Mouse (Mus musculus) myocyte (in vitro differentiated cells): ENCODE results near the gene Olfr1419. TPM values are rescaled to one million over a fixed set of nuclear protein-coding genes. Genes with fewer than 3 reads are reported as not detected.
A peak's percentile ranks its signal among the peaks of the same experiment; 100 is the strongest.
"Not testable (repeated sequence)": the region's sequence is repeated elsewhere in the genome, so short reads cannot be mapped to it uniquely, and the experiment has no call there.

Experiments
- H3K27me3 ChIP-seq: one replicate; pipeline ENCODE4 v1.6.1; 2011; ENCODE audit not compliant: control insufficient read depth, insufficient read depth, insufficient read length
- H3K36me3 ChIP-seq: one replicate; pipeline ENCODE4 v1.6.1; 2011; ENCODE audit not compliant: control insufficient read depth, insufficient read depth
- H3K4me2 ChIP-seq: one replicate; pipeline ENCODE4 v1.6.1; 2011; ENCODE audit warnings: low read depth, control low read depth
- H3K4me3 ChIP-seq: one replicate; pipeline ENCODE4 v1.5.1; 2011; ENCODE audit warnings: mild to moderate bottlenecking, control low read depth, moderate library complexity
- H3K79me2 ChIP-seq: one replicate; pipeline ENCODE4 v1.6.1; 2011; ENCODE audit not compliant: control insufficient read depth, insufficient read depth
- H3ac ChIP-seq: one replicate; pipeline ENCODE4 v1.6.1; 2011; ENCODE audit not compliant: control insufficient read depth, insufficient read length
- CEBPB ChIP-seq: IDR thresholded peaks from 2 replicates; pipeline ENCODE4 v1.6.1; 2011; ENCODE audit warnings: mild to moderate bottlenecking, moderate library complexity; ENCODE audit not compliant: poor library complexity, insufficient read depth, severe bottlenecking
- E2F4 ChIP-seq: IDR thresholded peaks from one replicate; pipeline ENCODE4 v1.6.1; 2011; ENCODE audit warnings: mild to moderate bottlenecking, control low read depth, moderate library complexity; ENCODE audit not compliant: insufficient read depth
- MAX ChIP-seq: IDR thresholded peaks from one replicate; pipeline ENCODE4 v1.6.1; 2011; ENCODE audit warnings: low read depth, mild to moderate bottlenecking, control low read depth
- MYOD1 ChIP-seq, 3 experiments: IDR thresholded peaks; one replicate each; pipeline ENCODE4 v1.6.1; 2011; ENCODE audit warnings: control low read depth in 2 of 3, low read depth in 2 of 3, mild to moderate bottlenecking in 2 of 3, moderate library complexity in 1 of 3; ENCODE audit not compliant: insufficient read length in 2 of 3, control insufficient read depth in 1 of 3
- MYOG ChIP-seq, 3 experiments: IDR thresholded peaks; one replicate each; pipeline ENCODE4 v1.6.1; 2011; ENCODE audit warnings: control low read depth in 2 of 3, low read depth in 2 of 3, mild to moderate bottlenecking in 2 of 3; ENCODE audit not compliant: insufficient read length in 2 of 3, control insufficient read depth in 1 of 3, insufficient read depth in 1 of 3
- POLR2A ChIP-seq: IDR thresholded peaks from one replicate; pipeline ENCODE4 v1.6.1; 2011; ENCODE audit warnings: low read depth, mild to moderate bottlenecking, control low read depth, moderate library complexity; ENCODE audit not compliant: insufficient read length
- POLR2AphosphoS2 ChIP-seq: IDR thresholded peaks from one replicate; pipeline ENCODE4 v1.6.1; 2011; ENCODE audit warnings: low read depth, control low read depth; ENCODE audit not compliant: insufficient read length
- REST ChIP-seq: IDR thresholded peaks from one replicate; pipeline ENCODE4 v1.6.1; 2011; ENCODE audit warnings: mild to moderate bottlenecking, control low read depth, moderate library complexity; ENCODE audit not compliant: insufficient read depth, insufficient read length
- SRF ChIP-seq: IDR thresholded peaks from one replicate; pipeline ENCODE4 v1.6.1; 2011; ENCODE audit warnings: low read depth; ENCODE audit not compliant: control insufficient read depth, insufficient read length
- TCF12 ChIP-seq: IDR thresholded peaks from one replicate; pipeline ENCODE4 v1.6.1; 2011; ENCODE audit warnings: mild to moderate bottlenecking, control low read depth; ENCODE audit not compliant: poor library complexity, insufficient read depth, severe bottlenecking
- TCF3 ChIP-seq: IDR thresholded peaks from one replicate; pipeline ENCODE4 v1.6.1; 2011; ENCODE audit warnings: low read depth, control low read depth; ENCODE audit not compliant: insufficient read length
- USF1 ChIP-seq: IDR thresholded peaks from one replicate; pipeline ENCODE4 v1.6.1; 2011; ENCODE audit warnings: low read depth, mild to moderate bottlenecking, control low read depth, moderate library complexity
- polyA plus RNA-seq: library from polyadenylated mRNA; unstranded; fragments of >200 nt; fragmentation: generic; extraction: Trizol; gene quantifications from one replicate; pipeline ENCODE4 v1.2.1, GENCODE M21; 2012; ENCODE audit warnings: missing spikeins

Olfr1419 gene
- polyA plus RNA-seq, 1 experiment: not detected

DNA sequence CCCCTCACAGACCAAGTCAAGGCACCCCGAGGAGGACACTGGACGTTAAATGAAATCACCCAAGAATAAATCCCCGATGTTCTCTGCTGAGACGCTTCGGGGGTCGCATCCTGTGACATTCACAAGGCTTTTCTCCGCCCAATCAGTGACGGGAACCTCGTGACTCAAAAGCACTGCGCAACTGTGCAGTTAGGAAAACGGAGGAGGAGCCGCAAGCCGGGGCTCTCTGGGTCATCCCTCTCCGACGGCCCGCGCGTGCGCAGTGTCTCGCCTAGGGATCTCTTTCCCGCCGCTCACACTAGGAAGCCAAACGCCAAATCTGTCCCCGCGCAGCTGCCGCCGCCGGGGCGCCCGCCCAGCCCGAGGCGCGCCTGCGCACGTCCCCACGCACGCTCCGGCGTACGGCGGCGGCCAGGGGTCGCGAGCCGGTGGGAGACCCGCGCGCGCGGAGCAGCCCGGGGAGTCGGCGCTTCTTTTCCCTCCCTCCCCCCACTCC is 37.2 kb upstream of the Olfr1419 start, which contains the start of gene Patl1:
TSS of gene Patl1 (plus strand) at position 363 of the 496 bp plus-strand sequence.
- peak; percentile 71 for TF ChIP-seq USF1
- no peak for TF ChIP-seq REST
- no peak for TF ChIP-seq TCF3
- peak; percentile 72 for TF ChIP-seq POLR2A
- TF ChIP-seq POLR2AphosphoS2: peak; percentile 12
- TF ChIP-seq TCF12: peak; percentile 26
- no peak for TF ChIP-seq E2F4
- peak; percentile 25 for TF ChIP-seq SRF
- no peak for TF ChIP-seq CEBPB
- TF ChIP-seq MYOD1 (IDR thresholded peaks at IDR 0.05; ENCODE audit: control insufficient read depth in 1 of 3, insufficient read length in 2 of 3, low read depth in 2 of 3): peak in 2 of 3 experiments; percentile 91 to 96
- TF ChIP-seq MYOG (IDR thresholded peaks at IDR 0.05; ENCODE audit: control insufficient read depth in 1 of 3, insufficient read depth in 1 of 3, insufficient read length in 2 of 3, low read depth in 2 of 3): peak; percentile 66 to 92 (median 88)
- TF ChIP-seq MAX: no peak

GRCm38 (mm10) chr19:11911603-11912002 is 36.7 kb upstream of the Olfr1419 start:
- Histone ChIP-seq H3ac (peak overlapping the region; percentile 76), H3K4me2 (peak overlapping the region; percentile 94), H3K36me3 (peaks cover 10% of the 10 kb centered on the region), H3K79me2 (peaks cover 41% of the 10 kb centered on the region), H3K27me3 (no peaks in the 10 kb centered on the region), H3K4me3 (peak overlapping the region; percentile 82)
- peak; percentile 27 for TF ChIP-seq POLR2A
- TF ChIP-seq POLR2AphosphoS2: no peak

More for the DNA sequence above, 37.2 kb upstream of the Olfr1419 start, which contains the start of gene Patl1:
- H3K79me2 ChIP-seq: peaks cover 45% of the 10 kb centered on the region
- H3ac ChIP-seq: peak within 1 kb of the TSS; percentile 76
- H3K27me3 ChIP-seq: no peaks in the 10 kb centered on the region
- H3K36me3 ChIP-seq: peaks cover 10% of the 10 kb centered on the region
- peak within 1 kb of the TSS; percentile 94 for H3K4me2 ChIP-seq
- H3K4me3 ChIP-seq: peak within 1 kb of the TSS; percentile 82

DNA sequence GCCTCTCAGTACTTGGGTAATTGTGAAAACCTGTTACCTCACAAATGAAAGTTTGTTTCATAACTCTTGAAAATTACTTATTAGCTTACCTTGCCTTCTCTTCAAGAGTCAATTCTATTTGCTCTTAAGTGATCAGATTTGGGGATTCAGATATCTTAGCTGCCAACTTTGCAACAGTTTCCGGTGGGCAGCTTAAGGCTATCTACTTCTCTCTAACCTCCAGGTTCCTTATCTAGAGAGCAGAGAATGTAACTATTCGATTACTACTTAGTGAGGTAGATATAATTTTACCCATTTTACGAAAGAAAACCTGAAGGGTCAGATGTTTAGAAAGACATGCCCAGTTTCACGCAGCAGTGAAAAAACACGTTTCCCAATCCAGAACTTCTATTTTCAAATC is 36.1 kb upstream of the Olfr1419 start:
- Histone ChIP-seq H3K4me3 (peak overlapping the region; percentile 82), H3K27me3 (no peaks in the 10 kb centered on the region)
- no peak for TF ChIP-seq MAX
- TF ChIP-seq POLR2A: no peak

GRCm38 (mm10) chr19:11886265-11886664 is 11.4 kb upstream of the Olfr1419 start, which contains the start of gene Olfr1420:
Olfr1420 (plus strand) TSS chr19:11886565.
- no peak within 1 kb of the TSS for H3K4me2 ChIP-seq
- H3K36me3 ChIP-seq: no peaks in the 10 kb centered on the region
- H3K79me2 ChIP-seq: no peaks in the 10 kb centered on the region

More for the DNA sequence above, 36.1 kb upstream of the Olfr1419 start:
- Histone ChIP-seq H3K79me2 (peaks cover 35% of the 10 kb centered on the region), H3K36me3 (peaks cover 7% of the 10 kb centered on the region), H3K4me2 (peak overlapping the region; percentile 94), H3ac (peak overlapping the region; percentile 76)

DNA sequence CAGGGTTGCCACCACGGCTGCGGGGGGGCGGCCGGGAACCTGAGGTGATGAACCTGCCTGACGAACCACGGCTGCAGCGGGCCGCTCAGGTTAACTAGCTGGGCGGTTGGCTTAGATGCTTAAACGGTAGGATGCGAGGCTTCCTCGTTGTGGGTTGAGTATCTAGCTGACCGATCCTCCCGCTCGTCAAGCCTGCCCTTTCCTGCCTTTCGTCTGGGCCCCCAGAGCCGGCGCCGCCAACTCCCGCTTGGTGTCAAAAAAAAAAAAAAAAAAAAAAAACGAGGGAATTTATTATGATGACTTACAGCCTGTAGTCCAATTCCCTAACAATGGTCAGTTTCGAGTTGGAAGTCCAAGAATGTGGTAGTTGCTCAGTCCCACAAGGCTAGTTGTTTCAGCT is 3.5 kb upstream of the Olfr1419 start:
- H3K4me3 ChIP-seq, H3K79me2 ChIP-seq, H3K27me3 ChIP-seq, H3K36me3 ChIP-seq, H3ac ChIP-seq, H3K4me2 ChIP-seq: not testable (repeated sequence)

More at GRCm38 (mm10) chr19:11886265-11886664, 11.4 kb upstream of the Olfr1419 start, which contains the start of gene Olfr1420:
- TF ChIP-seq CEBPB (no peak), MYOG (IDR thresholded peaks at IDR 0.05; ENCODE audit: control insufficient read depth in 1 of 3, insufficient read depth in 1 of 3, insufficient read length in 2 of 3, low read depth in 2 of 3) (no peak), MYOD1 (IDR thresholded peaks at IDR 0.05; ENCODE audit: control insufficient read depth in 1 of 3, insufficient read length in 2 of 3, low read depth in 2 of 3) (no peak), REST (no peak), POLR2A (no peak), SRF (no peak), E2F4 (no peak)
- no peak within 1 kb of the TSS for H3ac ChIP-seq
- no peak within 1 kb of the TSS for H3K4me3 ChIP-seq
- H3K27me3 ChIP-seq: no peaks in the 10 kb centered on the region

- TF ChIP-seq POLR2A (no peak), TCF12 (no peak), TCF3 (no peak)
- Histone ChIP-seq H3ac (no peak overlapping the region), H3K4me3 (no peak overlapping the region), H3K4me2 (no peak overlapping the region), H3K79me2 (no peaks in the 10 kb centered on the region), H3K27me3 (no peaks in the 10 kb centered on the region), H3K36me3 (no peaks in the 10 kb centered on the region)
These were observed 7.1 kb downstream of the Olfr1419 start for GRCm38 (mm10) chr19:11867837-11868236.
